Mouse (Mus musculus): Measurements from ENCODE around the gene Klhdc8a.
"Not testable (repeated sequence)": the region's sequence is repeated elsewhere in the genome, so short reads cannot be mapped to it uniquely, and the experiment has no call there.

Klhdc8a gene

GRCm38 (mm10) chr1:132298425-132298800 lies at the start of gene Klhdc8a:
Gene Klhdc8a, plus strand, starts transcription at chr1:132298626.
- peak; percentile 77 to 84 for DNase-seq

GRCm38 (mm10) chr1:132254467-132254866 lies 44.0 kb upstream of the Klhdc8a start:
- DNase-seq = no peak

- peak in 1 of 2 experiments; percentile 36 for DNase-seq
Measured at GRCm38 (mm10) chr1:132260331-132260730, 38.1 kb upstream of the Klhdc8a start.

GRCm38 (mm10) chr1:132261058-132261457 lies 37.4 kb upstream of the Klhdc8a start:
- DNase-seq = peak in 1 of 2 experiments; percentile 17

GRCm38 (mm10) chr1:132263618-132264017 lies 34.8 kb upstream of the Klhdc8a start:
- DNase-seq = no peak

- no peak for DNase-seq
Measured at GRCm38 (mm10) chr1:132264577-132264976, 33.8 kb upstream of the Klhdc8a start.

- peak; percentile 56 to 73 for DNase-seq
Measured at GRCm38 (mm10) chr1:132265211-132265859, 33.1 kb upstream of the Klhdc8a start.

- DNase-seq = no peak
Measured at GRCm38 (mm10) chr1:132265936-132266335, 32.5 kb upstream of the Klhdc8a start.

- peak; percentile 81 to 89 for DNase-seq
Measured at GRCm38 (mm10) chr1:132266791-132267557, 31.5 kb upstream of the Klhdc8a start.

GRCm38 (mm10) chr1:132267959-132268358 lies 30.5 kb upstream of the Klhdc8a start:
- no peak for DNase-seq

GRCm38 (mm10) chr1:132268418-132269060 lies 29.9 kb upstream of the Klhdc8a start:
- DNase-seq = no peak

GRCm38 (mm10) chr1:132271237-132271636 lies 27.2 kb upstream of the Klhdc8a start:
- no peak for DNase-seq

- DNase-seq = no peak
Measured at GRCm38 (mm10) chr1:132276694-132277093, 21.7 kb upstream of the Klhdc8a start.

- no peak for DNase-seq
Measured at GRCm38 (mm10) chr1:132277124-132277523, 21.3 kb upstream of the Klhdc8a start.

GRCm38 (mm10) chr1:132280636-132281035 lies 17.8 kb upstream of the Klhdc8a start:
- not testable (repeated sequence) for DNase-seq

GRCm38 (mm10) chr1:132281523-132282176 lies 16.8 kb upstream of the Klhdc8a start:
- no peak for DNase-seq

GRCm38 (mm10) chr1:132282177-132282536 lies 16.3 kb upstream of the Klhdc8a start:
- no peak for DNase-seq

GRCm38 (mm10) chr1:132283018-132283417 lies 15.4 kb upstream of the Klhdc8a start:
- DNase-seq = no peak

- DNase-seq = no peak
Measured at GRCm38 (mm10) chr1:132286735-132287134, 11.7 kb upstream of the Klhdc8a start.

- no peak for DNase-seq
Measured at GRCm38 (mm10) chr1:132287445-132287844, 11.0 kb upstream of the Klhdc8a start.

- DNase-seq = no peak
Measured at GRCm38 (mm10) chr1:132287991-132288451, 10.4 kb upstream of the Klhdc8a start.

- no peak for DNase-seq
Measured at GRCm38 (mm10) chr1:132289965-132290364, 8.5 kb upstream of the Klhdc8a start.
